Mouse (Mus musculus): ENCODE data around the gene Ccnl2. TPM values are rescaled to one million over a fixed set of nuclear protein-coding genes. Genes with fewer than 3 reads are reported as not detected.

Ccnl2 gene
- polyA plus RNA-seq, 1 experiment = 38.4 TPM

DNA sequence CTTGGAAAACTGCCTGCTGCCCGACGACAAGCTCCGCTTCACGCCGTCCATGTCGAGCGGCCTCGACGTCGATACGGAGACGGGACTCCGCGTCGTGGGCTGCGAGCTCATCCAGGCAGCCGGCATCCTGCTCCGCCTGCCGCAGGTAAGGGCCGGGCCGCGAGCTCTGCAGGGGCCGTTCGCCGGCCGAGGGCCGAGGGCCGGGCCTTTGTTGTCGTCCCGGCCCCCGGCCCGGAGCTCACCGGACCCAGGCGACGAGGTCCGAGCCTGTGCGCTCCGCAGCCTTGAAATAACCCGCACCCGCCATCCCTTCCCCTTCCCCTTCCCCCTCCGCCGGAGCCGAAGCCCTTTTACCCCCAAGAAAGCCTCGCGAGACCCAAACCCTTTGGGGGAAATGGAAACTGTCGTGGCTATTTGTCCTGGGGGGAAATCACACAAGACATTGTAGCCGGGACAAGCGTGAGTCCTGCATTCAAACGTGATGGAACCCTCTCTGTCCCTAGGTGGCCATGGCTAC is 434 bp downstream of the Ccnl2 start:
- peaks cover 14% of the 10 kb centered on the region for H3K36me3 ChIP-seq (ENCODE audit: control insufficient read depth, insufficient read depth, low read length)

DNA sequence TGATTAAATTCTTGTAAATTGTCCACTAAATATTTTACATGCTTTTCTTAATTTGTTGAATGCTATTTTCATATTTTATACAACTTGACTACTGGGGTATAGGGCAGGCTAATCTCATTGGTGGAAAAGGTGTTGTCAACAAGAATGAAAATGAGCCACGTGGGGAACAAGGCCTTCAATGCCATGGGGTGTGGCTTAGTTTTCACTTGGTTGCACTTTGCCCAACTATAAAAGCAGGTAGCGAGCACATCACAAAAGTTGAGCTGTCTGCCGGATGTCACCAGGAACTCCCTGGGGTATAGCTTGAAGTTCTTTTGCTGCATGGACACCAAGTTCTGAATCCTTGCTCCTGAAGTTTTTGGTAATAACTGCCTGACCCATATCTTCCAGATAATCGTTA is 5.2 kb downstream of the Ccnl2 start:
- Histone ChIP-seq H3K4me1 (ENCODE audit: control insufficient read depth, insufficient read depth, low read length) (peaks cover 4% of the 10 kb centered on the region; the same call in 1 of the 2 replicates), H3K36me3 (ENCODE audit: control insufficient read depth, insufficient read depth, low read length) (peaks cover 12% of the 10 kb centered on the region), H3K27ac (ENCODE audit: control insufficient read depth, insufficient read depth, low read depth, low read length) (no peak overlapping the region), H3K27me3 (ENCODE audit: control insufficient read depth, insufficient read depth, low read length) (no peaks in the 10 kb centered on the region), H3K4me3 (ENCODE audit: control insufficient read depth, low read depth, low read length) (no peak overlapping the region)
- TF ChIP-seq CTCF (IDR thresholded peaks at IDR 0.05; ENCODE audit: control insufficient read depth, insufficient read depth, insufficient replicate concordance, low read depth, low read length) (no peak), POLR2A (IDR thresholded peaks at IDR 0.05; ENCODE audit: control insufficient read depth, low read depth, low read length) (no peak)

More for the DNA sequence above, 434 bp downstream of the Ccnl2 start:
- peak overlapping the region; percentile 93 for H3K27ac ChIP-seq (ENCODE audit: control insufficient read depth, insufficient read depth, low read depth, low read length)
- H3K4me1 ChIP-seq (ENCODE audit: control insufficient read depth, insufficient read depth, low read length) = peaks cover 7% of the 10 kb centered on the region; the same call in 1 of the 2 replicates
- no peak; the same call in 1 of the 2 replicates for TF ChIP-seq POLR2A (IDR thresholded peaks at IDR 0.05; ENCODE audit: control insufficient read depth, low read depth, low read length)
- no peak for TF ChIP-seq CTCF (IDR thresholded peaks at IDR 0.05; ENCODE audit: control insufficient read depth, insufficient read depth, insufficient replicate concordance, low read depth, low read length)
- no peaks in the 10 kb centered on the region for H3K27me3 ChIP-seq (ENCODE audit: control insufficient read depth, insufficient read depth, low read length)
- peak overlapping the region; percentile 95 for H3K4me3 ChIP-seq (ENCODE audit: control insufficient read depth, low read depth, low read length)

DNA sequence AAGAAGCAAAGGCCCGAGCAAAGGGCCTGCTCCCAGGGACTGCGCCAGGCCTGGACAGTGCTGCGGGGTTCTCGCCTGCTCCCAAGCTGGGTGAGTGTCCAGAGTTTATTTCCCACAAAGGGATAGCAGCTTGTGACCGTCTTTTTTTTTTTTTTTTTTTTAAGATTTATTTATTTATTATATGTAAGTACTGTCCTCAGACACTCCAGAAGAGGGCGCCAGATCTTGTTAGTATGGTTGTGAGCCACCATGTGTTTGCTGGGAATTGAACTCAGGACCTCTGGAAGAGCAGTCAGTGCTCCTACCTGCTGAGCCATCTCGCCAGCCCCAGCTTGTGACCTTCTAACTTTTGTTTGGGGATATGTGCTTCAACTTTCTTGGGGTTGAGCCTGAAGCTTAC is 8.7 kb downstream of the Ccnl2 start:
- TF ChIP-seq POLR2A (IDR thresholded peaks at IDR 0.05; ENCODE audit: control insufficient read depth, low read depth, low read length) (no peak), CTCF (IDR thresholded peaks at IDR 0.05; ENCODE audit: control insufficient read depth, insufficient read depth, insufficient replicate concordance, low read depth, low read length) (no peak)
- H3K27ac ChIP-seq (ENCODE audit: control insufficient read depth, insufficient read depth, low read depth, low read length) = no peak overlapping the region
- H3K4me1 ChIP-seq (ENCODE audit: control insufficient read depth, insufficient read depth, low read length) = no peaks in the 10 kb centered on the region
- no peaks in the 10 kb centered on the region for H3K27me3 ChIP-seq (ENCODE audit: control insufficient read depth, insufficient read depth, low read length)
- peaks cover 6% of the 10 kb centered on the region for H3K36me3 ChIP-seq (ENCODE audit: control insufficient read depth, insufficient read depth, low read length)
- H3K4me3 ChIP-seq (ENCODE audit: control insufficient read depth, low read depth, low read length) = no peak overlapping the region

DNA sequence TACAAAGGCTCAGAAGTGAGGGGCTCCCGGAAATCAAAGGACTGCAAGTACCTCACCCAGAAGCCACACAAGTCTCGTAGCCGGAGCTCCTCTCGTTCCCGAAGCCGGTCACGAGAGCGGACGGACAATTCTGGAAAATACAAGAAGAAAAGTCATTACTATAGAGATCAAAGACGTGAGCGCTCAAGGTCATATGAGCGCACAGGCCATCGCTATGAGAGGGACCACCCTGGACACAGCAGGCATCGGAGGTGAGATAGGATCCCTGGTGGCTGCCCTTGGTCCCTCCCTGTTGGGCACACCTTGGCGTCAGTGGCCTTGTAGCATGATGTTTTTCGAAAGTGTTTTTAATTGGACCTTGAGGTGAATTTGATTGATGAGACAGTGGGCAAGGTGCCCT is 11.2 kb downstream of the Ccnl2 start:
- Histone ChIP-seq H3K4me1 (ENCODE audit: control insufficient read depth, insufficient read depth, low read length) (no peaks in the 10 kb centered on the region), H3K27me3 (ENCODE audit: control insufficient read depth, insufficient read depth, low read length) (no peaks in the 10 kb centered on the region), H3K27ac (ENCODE audit: control insufficient read depth, insufficient read depth, low read depth, low read length) (no peak overlapping the region), H3K4me3 (ENCODE audit: control insufficient read depth, low read depth, low read length) (no peak overlapping the region), H3K36me3 (ENCODE audit: control insufficient read depth, insufficient read depth, low read length) (peaks cover 3% of the 10 kb centered on the region)
- TF ChIP-seq POLR2A (IDR thresholded peaks at IDR 0.05; ENCODE audit: control insufficient read depth, low read depth, low read length) = no peak
- TF ChIP-seq CTCF (IDR thresholded peaks at IDR 0.05; ENCODE audit: control insufficient read depth, insufficient read depth, insufficient replicate concordance, low read depth, low read length) = no peak

DNA sequence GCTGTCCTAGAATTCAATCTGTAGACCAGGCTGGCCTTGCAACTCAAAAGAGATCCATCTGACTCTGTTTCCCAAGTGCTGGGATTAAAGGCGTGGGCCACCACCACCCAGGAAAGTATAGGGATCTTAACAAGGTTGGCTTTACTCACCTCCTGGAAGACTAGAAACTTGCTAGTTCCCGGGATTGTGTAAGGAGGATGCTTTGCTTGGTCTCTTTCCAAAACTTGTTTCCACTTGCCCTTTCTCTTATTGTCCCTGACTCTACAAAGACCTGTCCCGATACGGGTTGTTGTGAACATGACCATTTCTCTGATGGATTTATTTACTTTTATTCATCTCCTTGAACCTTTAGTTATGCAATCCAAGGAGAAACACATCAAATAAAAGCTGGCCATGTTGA is 17.6 kb downstream of the Ccnl2 start:
- H3K4me3 ChIP-seq (ENCODE audit: control insufficient read depth, low read depth, low read length) = no peak overlapping the region
- TF ChIP-seq CTCF (IDR thresholded peaks at IDR 0.05; ENCODE audit: control insufficient read depth, insufficient read depth, insufficient replicate concordance, low read depth, low read length) (no peak), POLR2A (IDR thresholded peaks at IDR 0.05; ENCODE audit: control insufficient read depth, low read depth, low read length) (no peak)
- no peaks in the 10 kb centered on the region for H3K36me3 ChIP-seq (ENCODE audit: control insufficient read depth, insufficient read depth, low read length)
- no peak overlapping the region for H3K27ac ChIP-seq (ENCODE audit: control insufficient read depth, insufficient read depth, low read depth, low read length)
- H3K27me3 ChIP-seq (ENCODE audit: control insufficient read depth, insufficient read depth, low read length) = no peaks in the 10 kb centered on the region
- peaks cover 2% of the 10 kb centered on the region; the same call in 1 of the 2 replicates for H3K4me1 ChIP-seq (ENCODE audit: control insufficient read depth, insufficient read depth, low read length)

DNA sequence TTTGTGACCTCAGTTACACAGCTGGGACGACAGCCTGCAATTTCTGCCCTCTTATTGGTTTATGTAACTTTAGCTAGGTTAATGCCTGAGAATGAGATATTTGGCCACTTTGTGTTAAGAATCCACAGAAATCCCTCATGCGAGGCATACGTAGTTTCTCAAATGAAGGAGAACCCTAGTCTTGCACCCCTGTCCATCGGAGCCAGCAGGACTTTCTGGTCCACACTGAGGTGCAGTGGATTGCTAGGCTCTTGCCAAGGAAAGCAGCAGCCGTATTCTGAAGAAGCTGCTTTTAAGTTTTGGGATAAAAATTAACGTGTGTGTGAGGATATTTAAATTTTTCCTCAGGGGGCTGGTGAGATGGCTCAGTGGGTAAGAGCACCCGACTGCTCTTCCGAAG is 18.3 kb downstream of the Ccnl2 start:
- TF ChIP-seq CTCF (IDR thresholded peaks at IDR 0.05; ENCODE audit: control insufficient read depth, insufficient read depth, insufficient replicate concordance, low read depth, low read length) (no peak), POLR2A (IDR thresholded peaks at IDR 0.05; ENCODE audit: control insufficient read depth, low read depth, low read length) (no peak)
- Histone ChIP-seq H3K27ac (ENCODE audit: control insufficient read depth, insufficient read depth, low read depth, low read length) (no peak overlapping the region), H3K4me1 (ENCODE audit: control insufficient read depth, insufficient read depth, low read length) (peaks cover 2% of the 10 kb centered on the region; the same call in 1 of the 2 replicates), H3K4me3 (ENCODE audit: control insufficient read depth, low read depth, low read length) (peak overlapping the region; percentile 14), H3K27me3 (ENCODE audit: control insufficient read depth, insufficient read depth, low read length) (no peaks in the 10 kb centered on the region), H3K36me3 (ENCODE audit: control insufficient read depth, insufficient read depth, low read length) (no peaks in the 10 kb centered on the region)

DNA sequence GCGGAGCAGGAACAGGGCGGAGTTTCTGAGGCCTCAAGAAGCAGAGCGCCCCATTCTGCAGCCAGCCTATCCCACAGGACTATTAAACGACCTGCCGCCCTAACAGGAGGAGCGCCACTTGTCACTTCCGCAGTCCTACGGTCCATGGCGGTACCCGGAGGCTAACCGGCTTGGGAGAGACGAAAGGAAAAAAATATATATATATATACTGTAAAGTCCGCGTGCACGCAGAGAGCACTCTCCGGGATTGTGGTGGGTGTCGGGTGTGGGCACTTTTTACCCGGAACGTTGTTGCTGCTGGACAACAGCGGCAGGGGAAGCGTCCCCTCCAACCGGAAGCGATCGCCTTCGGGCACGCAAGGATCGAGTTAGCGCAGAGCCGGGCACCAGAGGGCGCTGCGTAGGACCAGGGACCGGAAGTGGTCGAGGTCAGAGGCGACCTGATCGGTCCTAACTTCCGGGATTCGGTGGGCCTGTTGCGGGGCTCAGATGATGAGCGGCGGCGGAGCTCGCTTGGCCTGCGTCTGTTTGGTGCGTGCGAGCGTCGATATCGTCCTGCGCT is 19.0 kb downstream of the Ccnl2 start, which contains the start of gene Aurkaip1:
Aurkaip1 (plus strand) TSS at position 68 of the 562 bp plus-strand sequence.
- Histone ChIP-seq H3K4me1 (ENCODE audit: control insufficient read depth, insufficient read depth, low read length) (peaks cover 2% of the 10 kb centered on the region; the same call in 1 of the 2 replicates), H3K27me3 (ENCODE audit: control insufficient read depth, insufficient read depth, low read length) (no peaks in the 10 kb centered on the region), H3K4me3 (ENCODE audit: control insufficient read depth, low read depth, low read length) (peak within 1 kb of the TSS; percentile 88), H3K36me3 (ENCODE audit: control insufficient read depth, insufficient read depth, low read length) (no peaks in the 10 kb centered on the region), H3K27ac (ENCODE audit: control insufficient read depth, insufficient read depth, low read depth, low read length) (peak within 1 kb of the TSS; percentile 75)
- peak; percentile 61 for TF ChIP-seq POLR2A (IDR thresholded peaks at IDR 0.05; ENCODE audit: control insufficient read depth, low read depth, low read length)
- TF ChIP-seq CTCF (IDR thresholded peaks at IDR 0.05; ENCODE audit: control insufficient read depth, insufficient read depth, insufficient replicate concordance, low read depth, low read length) = peak; percentile 80; the same call in 1 of the 2 replicates
